Mouse (Mus musculus) left cerebral cortex, adult 18-20 months (tissue): ENCODE measurements around the gene Plk1. TPM values are rescaled to one million over a fixed set of nuclear protein-coding genes. Genes with fewer than 3 reads are reported as not detected.

Experiments
- DNase-seq, 2 experiments: peaks; one replicate each; pipeline ENCODE4 v3.0.0; 2021 to 2022; ENCODE audit warnings: low spot score in 2 of 2, mixed read lengths in 1 of 2
- total RNA-seq, 2 experiments: library from RNA; stranded (reverse); gene quantifications; 2 replicates each; pipeline ENCODE4 v1.2.3; 2021

Plk1 gene
- total RNA-seq, 2 experiments from 2014 or later: 1.0 to 1.4 TPM

DNA sequence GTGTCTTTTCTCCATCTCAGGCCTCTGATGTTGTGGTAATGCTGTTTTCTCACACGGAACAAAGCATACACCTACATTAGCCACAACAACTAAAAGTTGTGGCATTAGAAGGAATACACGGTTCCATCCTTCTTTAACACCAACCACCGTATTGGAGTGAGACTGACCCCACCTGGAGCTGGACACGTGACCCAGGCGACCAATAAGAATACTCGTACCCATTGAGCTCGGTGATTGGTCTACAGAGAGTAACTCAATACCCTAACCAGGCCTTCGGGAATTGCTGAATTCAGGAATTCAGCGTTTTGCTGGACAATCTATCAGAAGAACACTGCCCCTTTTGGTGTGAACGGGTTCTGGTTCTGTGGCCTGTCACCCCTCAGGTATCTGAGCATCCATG, 31.9 kb downstream of the Plk1 start:
- no peak for DNase-seq

DNA sequence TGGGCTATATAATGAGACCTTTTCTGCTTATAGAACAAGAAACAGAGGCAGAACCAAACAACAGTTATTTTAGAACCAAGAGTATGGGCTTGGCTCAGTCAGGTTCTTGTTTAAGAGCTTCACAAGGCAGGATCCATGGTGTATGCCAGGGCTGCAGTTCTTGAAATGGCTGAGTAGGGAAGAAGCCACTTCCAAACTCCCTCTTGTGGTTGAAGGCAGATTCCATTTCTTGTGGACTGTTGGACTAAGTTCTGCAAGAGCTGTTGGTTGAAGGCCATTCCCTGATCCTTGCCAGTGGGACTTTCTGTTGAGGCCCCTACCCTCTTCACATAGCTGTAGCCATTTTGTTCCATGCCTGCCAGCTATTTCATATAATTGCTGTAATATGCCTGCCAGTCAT, 34.7 kb downstream of the Plk1 start:
- no peak for DNase-seq

DNA sequence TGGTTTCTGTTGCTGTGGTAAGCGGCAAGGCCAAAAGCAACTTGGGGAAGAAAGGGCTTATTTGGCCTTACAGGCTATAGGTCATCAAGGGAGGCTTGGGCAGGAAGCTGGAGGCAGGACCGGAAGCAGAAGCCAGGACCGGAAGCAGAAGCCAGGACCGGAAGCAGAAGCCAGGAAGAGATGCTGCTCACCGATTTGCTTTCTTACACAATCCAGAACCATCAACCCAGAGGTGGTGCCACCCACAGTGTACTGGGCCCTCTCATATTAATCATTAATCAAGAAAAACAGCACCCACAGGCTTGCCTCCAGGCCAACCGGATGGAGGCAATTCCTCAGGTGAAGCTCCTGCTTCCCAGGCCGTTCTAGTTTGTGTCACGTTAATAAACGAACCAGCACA, 37.5 kb downstream of the Plk1 start:
- DNase-seq: no peak

DNA sequence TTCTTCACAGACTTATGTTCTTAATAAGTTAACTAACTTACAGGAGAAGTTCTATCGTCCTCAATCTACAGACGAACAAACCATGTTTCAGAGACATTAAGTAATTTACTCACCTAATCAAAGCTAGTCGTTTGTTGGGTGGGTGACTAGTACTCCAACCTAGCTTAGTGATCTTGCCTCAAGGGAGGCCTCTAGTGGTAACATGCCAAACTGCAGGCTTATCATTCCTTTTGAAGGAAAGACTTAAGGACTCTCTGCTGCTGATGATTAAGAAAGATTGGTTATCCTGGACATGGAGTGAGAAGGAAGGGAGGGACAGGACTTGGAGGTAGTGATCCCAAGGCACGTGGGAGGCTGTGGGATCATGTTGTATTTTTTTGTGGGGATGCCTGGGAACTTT, 38.1 kb downstream of the Plk1 start:
- peak; percentile 38 to 55 for DNase-seq

DNA sequence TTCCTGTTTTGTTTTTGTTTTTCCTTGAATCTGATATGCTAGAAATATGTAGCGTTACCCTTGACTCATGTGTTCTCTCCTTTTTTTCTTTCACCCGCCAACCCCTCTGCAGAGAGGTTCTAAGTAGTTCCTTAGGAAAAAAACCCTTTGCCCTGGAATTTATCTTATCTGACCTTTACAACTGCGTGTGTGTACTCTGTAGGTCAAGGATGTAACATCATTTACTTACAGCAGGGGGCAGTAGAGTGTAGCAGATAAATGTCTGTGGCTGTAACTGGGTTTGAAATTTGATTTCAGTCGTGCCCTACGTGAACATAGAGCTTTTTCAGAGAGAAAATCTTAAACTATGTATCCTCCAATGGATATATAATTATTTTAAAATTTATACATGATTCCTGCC, 40.1 kb downstream of the Plk1 start:
- DNase-seq: peak in 1 of 2 experiments; percentile 20

DNA sequence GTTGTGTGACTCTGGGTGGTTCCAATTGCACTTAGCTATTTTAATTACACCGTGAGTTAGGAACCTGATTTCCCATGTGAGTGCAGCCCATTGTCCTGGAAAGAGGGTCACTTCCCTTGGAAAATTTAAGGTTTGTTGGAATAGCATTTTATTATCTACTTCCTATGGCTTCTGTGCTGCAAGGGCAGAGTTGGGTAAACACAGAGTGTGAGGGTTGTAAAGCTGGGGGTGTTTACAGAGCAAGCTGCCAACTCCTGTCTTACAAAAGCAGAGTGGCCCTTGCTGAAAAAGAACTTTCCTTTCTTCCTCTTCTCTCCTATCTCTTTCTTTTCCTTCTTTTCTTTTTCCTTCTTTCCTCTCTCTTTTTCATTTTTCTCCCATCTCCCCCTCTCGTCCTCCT, 44.7 kb downstream of the Plk1 start:
- DNase-seq: no peak

DNA sequence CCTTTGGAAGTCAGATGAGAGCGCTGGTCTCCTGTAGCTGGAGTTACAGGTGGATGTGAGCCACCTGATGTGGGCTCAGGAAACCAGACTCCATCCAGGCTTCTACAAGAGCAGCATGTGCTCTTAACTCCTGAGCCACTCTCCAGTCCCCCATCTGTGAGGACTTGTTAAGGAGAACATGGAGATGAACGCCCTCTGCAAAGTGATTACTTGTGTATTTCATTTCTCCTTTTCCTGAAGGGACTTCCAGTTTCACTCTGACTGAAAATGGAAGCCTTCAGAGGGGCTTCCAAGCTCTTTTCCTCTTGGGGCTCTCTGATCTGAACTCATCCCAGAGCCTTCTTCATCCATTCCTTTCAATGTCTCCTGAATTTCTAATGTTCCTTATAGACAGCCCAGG, 46.9 kb downstream of the Plk1 start:
- DNase-seq: no peak

DNA sequence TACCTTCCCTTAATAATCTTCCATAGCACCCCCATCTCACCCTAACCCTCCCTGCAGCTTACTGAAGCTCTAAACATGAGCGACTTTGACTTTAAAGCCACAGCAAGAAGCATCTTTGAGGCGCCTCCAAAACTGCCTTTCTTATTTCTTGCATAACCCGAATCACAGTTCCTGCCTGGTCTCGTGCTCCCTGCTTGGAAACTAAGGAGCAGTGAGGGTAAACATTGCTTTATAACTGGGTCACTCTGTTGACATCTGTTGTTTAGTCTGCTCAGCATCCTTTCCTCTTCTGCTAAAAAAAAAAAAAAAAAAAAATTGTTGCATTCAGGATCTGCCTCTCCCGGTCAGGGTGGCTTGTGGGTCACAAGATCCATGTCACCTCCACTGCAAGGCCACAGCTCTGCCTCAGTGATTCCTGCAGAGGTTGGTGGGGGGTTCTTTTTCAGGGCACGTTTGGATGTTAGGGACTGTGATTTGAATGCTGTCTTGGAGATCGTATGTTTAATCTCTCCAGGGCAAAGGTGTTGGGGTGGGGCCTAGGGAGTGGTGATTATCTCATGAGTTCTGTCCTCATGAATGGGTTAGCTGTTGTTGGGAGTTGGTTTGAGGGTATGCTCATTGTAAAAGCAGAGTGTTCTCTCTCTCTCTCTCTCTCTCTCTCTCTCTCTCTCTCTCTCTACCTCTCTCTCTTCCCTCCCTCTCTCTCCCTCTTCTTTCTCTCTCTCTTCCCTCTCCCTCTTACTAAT, 49.2 kb downstream of the Plk1 start:
- DNase-seq: no peak

DNA sequence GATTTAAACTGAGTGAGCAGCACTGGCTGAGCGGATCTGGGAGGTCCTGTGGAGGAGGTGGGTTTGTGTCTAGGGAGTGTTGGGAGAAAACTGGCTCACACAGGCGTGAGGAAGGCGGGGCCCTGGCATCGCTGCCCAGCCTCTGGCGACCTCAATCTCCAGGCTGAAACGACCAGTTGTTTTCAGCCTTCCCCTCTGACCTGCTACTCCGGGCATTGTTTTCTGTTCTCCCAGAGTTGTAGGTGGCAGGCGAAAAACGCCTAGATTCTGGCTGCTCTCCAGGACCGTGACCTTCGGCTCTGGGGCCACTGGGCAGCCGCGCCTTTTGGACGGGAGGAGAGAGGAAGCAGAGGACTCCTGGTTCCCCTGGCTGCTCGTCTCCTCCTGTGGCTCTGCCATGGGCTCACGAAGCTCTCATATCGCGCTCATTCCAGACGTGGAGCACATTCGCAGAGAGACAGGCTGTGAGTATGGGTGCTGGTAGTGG, 60.1 kb downstream of the Plk1 start, which contains the start of gene Chp2:
Gene Chp2, plus strand, starts transcription at position 182 of the 487 bp plus-strand sequence.
- peak in 1 of 2 experiments; percentile 4 for DNase-seq

Other genes with a start within 250 kb of the Plk1 start
- gene Cog7, start 177.7 kb upstream of the Plk1 start, total RNA-seq: 10 to 100 TPM; 44.3 to 46.2 TPM
- gene Gga2, start 138.2 kb upstream of the Plk1 start, total RNA-seq: 10 to 100 TPM; 30.5 to 32.5 TPM
- gene Ubfd1, start 92.3 kb upstream of the Plk1 start, total RNA-seq: 10 to 100 TPM; 56.5 to 66.8 TPM
- 1 to 10 TPM; 8.2 to 9.3 TPM for gene Ears2, start 92.2 kb upstream of the Plk1 start, total RNA-seq
- 100 to 1,000 TPM; 290 to 310 TPM for gene Ndufab1, start 57.6 kb upstream of the Plk1 start, total RNA-seq
- 1 to 10 TPM; 1.1 to 1.7 TPM for gene Palb2, start 26.5 kb upstream of the Plk1 start, total RNA-seq
- gene Dctn5, start 26.4 kb upstream of the Plk1 start, total RNA-seq: 10 to 100 TPM; 89.5 to 95.1 TPM
- under 1 TPM; 0.40 to 0.67 TPM for gene Ern2, start 26.8 kb downstream of the Plk1 start, total RNA-seq
- gene Chp2, start 60.1 kb downstream of the Plk1 start, total RNA-seq: 1 to 10 TPM; 4.3 to 4.6 TPM
- gene Prkcb, start 129.3 kb downstream of the Plk1 start, total RNA-seq: 100 to 1,000 TPM; 871 to 890 TPM